Mouse (Mus musculus): ENCODE measurements around the gene Akap11. TPM values are rescaled to one million over a fixed set of nuclear protein-coding genes. Genes with fewer than 3 reads are reported as not detected.

The Akap11 gene
- total RNA-seq, 1 experiment = 25.3 TPM

DNA sequence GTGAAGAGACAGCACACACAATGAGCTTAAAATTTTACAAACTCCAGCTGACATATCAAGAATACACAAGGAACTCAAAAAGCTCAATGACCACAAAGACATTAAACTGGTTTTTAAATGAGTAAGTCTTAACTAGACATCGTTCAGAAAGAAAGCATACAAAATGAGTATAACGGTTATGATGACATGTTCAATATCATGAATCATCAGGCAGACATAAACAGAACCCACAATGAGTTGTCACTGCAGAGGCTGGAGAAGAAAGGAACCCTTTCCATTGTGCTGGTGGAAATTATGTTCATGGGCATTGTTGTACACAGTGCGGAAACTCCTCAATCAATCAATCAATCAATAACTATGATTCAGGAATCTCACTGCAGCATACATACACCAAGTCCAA, 62.5 kb downstream of the Akap11 start:
- no peak for DNase-seq (ENCODE audit: low read depth, low spot score)
- H3K36me3 ChIP-seq (ENCODE audit: control insufficient read depth, insufficient read depth, low read length, poor library complexity, severe bottlenecking) = no peaks in the 10 kb centered on the region
- H3K9me3 ChIP-seq (ENCODE audit: control insufficient read depth, insufficient read depth, low read depth, low read length) = no peaks in the 10 kb centered on the region
- TF ChIP-seq ZC3H11A (IDR thresholded peaks at IDR 0.05; ENCODE audit: borderline replicate concordance, low read depth, low read length) (no peak), ZNF384 (IDR thresholded peaks at IDR 0.05; ENCODE audit: low read depth, low read length) (no peak), CHD2 (IDR thresholded peaks at IDR 0.05; ENCODE audit: low read depth, low read length) (no peak), MAFK (IDR thresholded peaks at IDR 0.05; ENCODE audit: insufficient read depth, low read depth, low read length) (no peak), HCFC1 (IDR thresholded peaks at IDR 0.05; ENCODE audit: borderline replicate concordance, insufficient read depth, low read length) (no peak)
- H3K27ac ChIP-seq (ENCODE audit: insufficient read depth, low read depth, low read length, poor library complexity, severe bottlenecking) = no peak overlapping the region
- H3K4me3 ChIP-seq (ENCODE audit: insufficient read depth in 1 of 2, low read depth in 1 of 2, low read length in 2 of 2, poor library complexity in 1 of 2, severe bottlenecking in 1 of 2) = no peak overlapping the region
- in situ Hi-C loops (cut with MboI; ENCODE audit: low sequenced_read_pairs in 2 of 2, unreplicated experiment in 2 of 2) = no loop called here
- no peak overlapping the region for H3K9ac ChIP-seq (ENCODE audit: insufficient read depth, low read depth, low read length, poor library complexity, severe bottlenecking)
- no peaks in the 10 kb centered on the region for H3K4me1 ChIP-seq (ENCODE audit: control insufficient read depth in 2 of 2, insufficient read depth in 2 of 2, low read length in 2 of 2, poor library complexity in 1 of 2)

DNA sequence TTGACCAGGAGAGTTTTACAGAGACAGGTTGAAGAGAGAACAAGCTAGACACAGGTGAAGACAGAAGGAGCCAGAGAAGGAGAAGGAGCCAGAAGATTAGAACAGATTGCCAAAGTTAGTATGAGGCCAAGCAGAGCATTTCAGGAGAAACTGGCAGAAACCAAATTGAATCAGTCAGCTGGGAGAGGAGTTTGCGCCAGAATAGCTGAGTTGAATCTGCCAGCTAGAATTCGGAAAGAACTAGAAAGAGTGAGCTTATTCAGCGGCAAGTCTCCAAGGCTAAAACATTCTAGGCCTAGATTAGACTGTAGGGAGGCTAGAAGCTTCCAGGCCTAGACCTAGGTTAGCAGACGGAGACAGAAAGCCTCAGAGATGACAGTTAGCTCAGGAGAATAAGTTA, 65.9 kb downstream of the Akap11 start:
- Histone ChIP-seq H3K9me3 (ENCODE audit: control insufficient read depth, insufficient read depth, low read depth, low read length) (no peaks in the 10 kb centered on the region), H3K27ac (ENCODE audit: insufficient read depth, low read depth, low read length, poor library complexity, severe bottlenecking) (no peak overlapping the region), H3K4me3 (ENCODE audit: insufficient read depth in 1 of 2, low read depth in 1 of 2, low read length in 2 of 2, poor library complexity in 1 of 2, severe bottlenecking in 1 of 2) (no peak overlapping the region), H3K9ac (ENCODE audit: insufficient read depth, low read depth, low read length, poor library complexity, severe bottlenecking) (no peak overlapping the region), H3K4me1 (ENCODE audit: control insufficient read depth in 2 of 2, insufficient read depth in 2 of 2, low read length in 2 of 2, poor library complexity in 1 of 2) (no peaks in the 10 kb centered on the region), H3K36me3 (ENCODE audit: control insufficient read depth, insufficient read depth, low read length, poor library complexity, severe bottlenecking) (no peaks in the 10 kb centered on the region)
- no peak for DNase-seq (ENCODE audit: low read depth, low spot score)
- in situ Hi-C loops (cut with MboI; ENCODE audit: low sequenced_read_pairs in 2 of 2, unreplicated experiment in 2 of 2) = no loop called here
- TF ChIP-seq ZC3H11A (IDR thresholded peaks at IDR 0.05; ENCODE audit: borderline replicate concordance, low read depth, low read length) (no peak), MAFK (IDR thresholded peaks at IDR 0.05; ENCODE audit: insufficient read depth, low read depth, low read length) (no peak), HCFC1 (IDR thresholded peaks at IDR 0.05; ENCODE audit: borderline replicate concordance, insufficient read depth, low read length) (no peak)

DNA sequence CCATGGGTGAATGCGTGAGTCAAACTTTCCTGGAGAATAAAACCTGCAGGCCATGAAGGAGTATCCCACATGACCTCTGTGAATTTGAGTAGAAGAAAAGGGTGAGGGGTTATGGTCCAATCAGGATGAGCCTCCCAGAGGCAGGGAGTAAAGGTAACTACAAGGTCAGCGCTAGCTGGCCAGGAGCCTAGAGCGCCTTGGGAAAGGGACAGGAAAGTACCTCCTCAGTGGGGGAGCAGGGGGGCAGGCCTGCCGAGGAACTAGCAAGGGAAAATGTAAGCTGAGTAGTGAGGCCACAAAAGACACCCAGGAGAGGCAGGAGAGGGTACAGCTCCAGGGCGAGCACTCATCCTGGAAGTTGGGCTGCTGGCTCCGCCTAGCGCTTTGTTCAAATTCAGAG, 67.6 kb downstream of the Akap11 start:
- H3K27ac ChIP-seq (ENCODE audit: insufficient read depth, low read depth, low read length, poor library complexity, severe bottlenecking) = no peak overlapping the region
- H3K4me3 ChIP-seq (ENCODE audit: insufficient read depth in 1 of 2, low read depth in 1 of 2, low read length in 2 of 2, poor library complexity in 1 of 2, severe bottlenecking in 1 of 2) = no peak overlapping the region
- in situ Hi-C loops (cut with MboI; ENCODE audit: low sequenced_read_pairs in 2 of 2, unreplicated experiment in 2 of 2) = no loop called here

DNA sequence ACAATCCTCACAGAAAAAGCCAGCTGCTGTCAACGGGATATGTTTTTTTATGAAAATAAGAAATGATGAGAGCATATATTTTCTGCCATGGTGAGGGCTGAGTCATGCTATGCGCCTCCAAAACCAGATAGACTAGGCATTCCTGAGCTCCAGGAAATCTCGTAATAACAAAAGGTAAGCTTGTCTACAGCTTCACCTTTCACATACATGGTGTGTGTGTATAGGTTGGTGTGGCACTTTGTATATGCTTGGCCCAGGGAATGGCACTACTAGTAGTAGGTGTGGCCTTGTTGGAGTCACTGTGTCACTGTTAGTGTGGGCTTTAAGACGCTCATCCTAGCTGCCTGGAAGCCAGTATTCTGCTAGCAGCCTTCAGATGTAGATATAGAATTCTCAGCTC, 68.6 kb downstream of the Akap11 start:
- TF ChIP-seq ZC3H11A (IDR thresholded peaks at IDR 0.05; ENCODE audit: borderline replicate concordance, low read depth, low read length) (no peak), ZNF384 (IDR thresholded peaks at IDR 0.05; ENCODE audit: low read depth, low read length) (no peak), CHD2 (IDR thresholded peaks at IDR 0.05; ENCODE audit: low read depth, low read length) (no peak), MAFK (IDR thresholded peaks at IDR 0.05; ENCODE audit: insufficient read depth, low read depth, low read length) (no peak), HCFC1 (IDR thresholded peaks at IDR 0.05; ENCODE audit: borderline replicate concordance, insufficient read depth, low read length) (no peak)
- DNase-seq (ENCODE audit: low read depth, low spot score) = no peak
- no peaks in the 10 kb centered on the region for H3K4me1 ChIP-seq (ENCODE audit: control insufficient read depth in 2 of 2, insufficient read depth in 2 of 2, low read length in 2 of 2, poor library complexity in 1 of 2)
- no peaks in the 10 kb centered on the region for H3K36me3 ChIP-seq (ENCODE audit: control insufficient read depth, insufficient read depth, low read length, poor library complexity, severe bottlenecking)
- H3K9ac ChIP-seq (ENCODE audit: insufficient read depth, low read depth, low read length, poor library complexity, severe bottlenecking) = no peak overlapping the region
- H3K27ac ChIP-seq (ENCODE audit: insufficient read depth, low read depth, low read length, poor library complexity, severe bottlenecking) = no peak overlapping the region
- in situ Hi-C loops (cut with MboI; ENCODE audit: low sequenced_read_pairs in 2 of 2, unreplicated experiment in 2 of 2) = no loop called here
- H3K4me3 ChIP-seq (ENCODE audit: insufficient read depth in 1 of 2, low read depth in 1 of 2, low read length in 2 of 2, poor library complexity in 1 of 2, severe bottlenecking in 1 of 2) = no peak overlapping the region
- H3K9me3 ChIP-seq (ENCODE audit: control insufficient read depth, insufficient read depth, low read depth, low read length) = no peaks in the 10 kb centered on the region

More for the DNA sequence above, 67.6 kb downstream of the Akap11 start:
- Histone ChIP-seq H3K36me3 (ENCODE audit: control insufficient read depth, insufficient read depth, low read length, poor library complexity, severe bottlenecking) (no peaks in the 10 kb centered on the region), H3K9ac (ENCODE audit: insufficient read depth, low read depth, low read length, poor library complexity, severe bottlenecking) (no peak overlapping the region), H3K4me1 (ENCODE audit: control insufficient read depth in 2 of 2, insufficient read depth in 2 of 2, low read length in 2 of 2, poor library complexity in 1 of 2) (no peaks in the 10 kb centered on the region), H3K9me3 (ENCODE audit: control insufficient read depth, insufficient read depth, low read depth, low read length) (no peaks in the 10 kb centered on the region)
- TF ChIP-seq HCFC1 (IDR thresholded peaks at IDR 0.05; ENCODE audit: borderline replicate concordance, insufficient read depth, low read length) = no peak
- TF ChIP-seq CHD2 (IDR thresholded peaks at IDR 0.05; ENCODE audit: low read depth, low read length) = no peak
- no peak for TF ChIP-seq ZC3H11A (IDR thresholded peaks at IDR 0.05; ENCODE audit: borderline replicate concordance, low read depth, low read length)
- no peak for TF ChIP-seq ZNF384 (IDR thresholded peaks at IDR 0.05; ENCODE audit: low read depth, low read length)
- TF ChIP-seq MAFK (IDR thresholded peaks at IDR 0.05; ENCODE audit: insufficient read depth, low read depth, low read length) = no peak
- DNase-seq (ENCODE audit: low read depth, low spot score) = no peak

DNA sequence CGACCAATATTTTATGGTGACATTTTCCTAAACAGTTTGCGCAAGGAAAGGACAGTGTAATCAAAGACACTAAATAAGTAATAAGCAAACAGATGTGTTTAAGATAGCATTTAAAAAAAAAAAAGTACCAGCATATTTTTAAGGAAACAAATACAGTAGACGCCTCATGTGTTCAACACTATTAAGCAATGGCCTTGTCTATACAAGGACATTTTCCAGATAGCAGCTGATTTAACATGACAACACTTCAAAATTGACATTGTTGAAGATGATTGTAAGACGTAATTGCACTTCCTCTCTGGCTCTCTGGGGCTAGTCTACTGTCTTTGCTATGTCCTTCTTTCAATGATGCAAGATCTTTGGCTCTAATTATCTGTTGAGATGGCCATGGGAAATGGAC, 72.3 kb downstream of the Akap11 start:
- DNase-seq (ENCODE audit: low read depth, low spot score) = no peak
- H3K36me3 ChIP-seq (ENCODE audit: control insufficient read depth, insufficient read depth, low read length, poor library complexity, severe bottlenecking) = no peaks in the 10 kb centered on the region
- in situ Hi-C loops (cut with MboI; ENCODE audit: low sequenced_read_pairs in 2 of 2, unreplicated experiment in 2 of 2) = no loop called here

More for the DNA sequence above, 72.3 kb downstream of the Akap11 start:
- Histone ChIP-seq H3K9me3 (ENCODE audit: control insufficient read depth, insufficient read depth, low read depth, low read length) (no peaks in the 10 kb centered on the region), H3K4me3 (ENCODE audit: insufficient read depth in 1 of 2, low read depth in 1 of 2, low read length in 2 of 2, poor library complexity in 1 of 2, severe bottlenecking in 1 of 2) (no peak overlapping the region), H3K9ac (ENCODE audit: insufficient read depth, low read depth, low read length, poor library complexity, severe bottlenecking) (no peak overlapping the region), H3K4me1 (ENCODE audit: control insufficient read depth in 2 of 2, insufficient read depth in 2 of 2, low read length in 2 of 2, poor library complexity in 1 of 2) (no peaks in the 10 kb centered on the region), H3K27ac (ENCODE audit: insufficient read depth, low read depth, low read length, poor library complexity, severe bottlenecking) (no peak overlapping the region)
- no peak for TF ChIP-seq MAFK (IDR thresholded peaks at IDR 0.05; ENCODE audit: insufficient read depth, low read depth, low read length)
- TF ChIP-seq HCFC1 (IDR thresholded peaks at IDR 0.05; ENCODE audit: borderline replicate concordance, insufficient read depth, low read length) = no peak
- no peak for TF ChIP-seq CHD2 (IDR thresholded peaks at IDR 0.05; ENCODE audit: low read depth, low read length)
- no peak for TF ChIP-seq ZC3H11A (IDR thresholded peaks at IDR 0.05; ENCODE audit: borderline replicate concordance, low read depth, low read length)
- TF ChIP-seq ZNF384 (IDR thresholded peaks at IDR 0.05; ENCODE audit: low read depth, low read length) = no peak

Measured in ES-E14 (cell line).